Mouse (Mus musculus): ENCODE measurements around the gene Gm3383.
"Not testable (repeated sequence)": the region's sequence is repeated elsewhere in the genome, so short reads cannot be mapped to it uniquely, and the experiment has no call there.

The Gm3383 gene

GRCm38 (mm10) chr14:5807882-5808281 lies at the start of gene Gm3383:
Gm3383 (minus strand) TSS chr14:5807982.
- not testable (repeated sequence) for DNase-seq (ENCODE audit: low read depth)

- DNase-seq (ENCODE audit: low read depth) = not testable (repeated sequence)
These were observed 48.1 kb upstream of the Gm3383 start for GRCm38 (mm10) chr14:5855911-5856310.

- DNase-seq (ENCODE audit: low read depth) = not testable (repeated sequence)
These were observed 22.4 kb upstream of the Gm3383 start, which contains the start of gene Gm3424 for GRCm38 (mm10) chr14:5830229-5830628. Gm3424 (minus strand) TSS chr14:5830329.

- not testable (repeated sequence) for DNase-seq (ENCODE audit: low read depth)
These were observed 5.0 kb upstream of the Gm3383 start for GRCm38 (mm10) chr14:5812699-5813356.

- not testable (repeated sequence) for DNase-seq (ENCODE audit: low read depth)
These were observed 66.3 kb downstream of the Gm3383 start, which contains the start of gene Gm3373 for GRCm38 (mm10) chr14:5741477-5741876. Gm3373 (minus strand) TSS chr14:5741577.

GRCm38 (mm10) chr14:5687357-5687756 lies 120.4 kb downstream of the Gm3383 start, which contains the start of gene Gm9603:
Gm9603 (minus strand) TSS chr14:5687457.
- not testable (repeated sequence) for DNase-seq (ENCODE audit: low read depth)

- not testable (repeated sequence) for DNase-seq (ENCODE audit: low read depth)
These were observed 174.9 kb downstream of the Gm3383 start, which contains the start of gene Gm8265 for GRCm38 (mm10) chr14:5632928-5633327. Gm8265 (minus strand) TSS chr14:5633028.

All from NIH3T3 (cell line).